In genomic region chr1:181016532-181017131, GRCm38 (mm10) we compare ENCODE assay signal across 8 mouse cellular contexts. TPM values are rescaled to one million over a fixed set of nuclear protein-coding genes. Genes with fewer than 3 reads are reported as not detected.
DNase-seq lines count a peak whose midpoint lies in the region; ATAC-seq and TF ChIP-seq lines count a peak whose summit lies in the region.

No protein-coding gene starts in this region.

- TF ChIP-seq CTCF in intestine, postnatal 0 days (IDR thresholded peaks at IDR 0.05; ENCODE audit: low read depth), result no peak
- no peak for TF ChIP-seq CTCF in small intestine, adult 2 months (IDR thresholded peaks at IDR 0.05; ENCODE audit: extremely low read depth, insufficient read length, insufficient replicate concordance, low read depth, low read length)

- ATAC-seq in granulocyte monocyte progenitor cell, adult 5-6 weeks (replicated peaks; ENCODE audit: poor library complexity, severe bottlenecking), result peak; percentile 66
- peak; percentile 32 for ATAC-seq in intestine, postnatal 0 days
- no peak for ATAC-seq in erythroid progenitor cell, adult 5-6 weeks (replicated peaks; ENCODE audit: low FRiP score, poor library complexity, severe bottlenecking)

- TF ChIP-seq POLR2A in small intestine, adult 2 months (IDR thresholded peaks at IDR 0.05; ENCODE audit: low read depth, low read length), result no peak

- H3K9me3 ChIP-seq in intestine, postnatal 0 days (ENCODE audit: control insufficient read depth), result no peaks in the 10 kb centered on the region
- H3K9me3 ChIP-seq in midbrain, embryonic 10.5 days (replicated peaks), result no peaks in the 10 kb centered on the region

- peak; percentile 90 to 94 for DNase-seq in adrenal gland, adult (ENCODE audit: inconsistent age in 2 of 2, low spot score in 1 of 2)
- peak; percentile 35 for DNase-seq in embryo, embryonic 9.5 days (ENCODE audit: extremely low spot score)
- DNase-seq in left cerebral cortex, postnatal 36 days (ENCODE audit: low spot score in 2 of 2), result peak; percentile 60 to 63
- peak; percentile 46 for DNase-seq in midbrain, embryonic 10.5 days (ENCODE audit: low spot score)

- H3K27me3 ChIP-seq in intestine, postnatal 0 days (replicated peaks; ENCODE audit: control insufficient read depth, insufficient read depth, low read length), result no peaks in the 10 kb centered on the region
- H3K27me3 ChIP-seq in midbrain, embryonic 10.5 days (ENCODE audit: low read depth, poor library complexity, severe bottlenecking), result peaks cover 40% of the 10 kb centered on the region
- no peaks in the 10 kb centered on the region for H3K27me3 ChIP-seq in small intestine, adult 2 months (ENCODE audit: control insufficient read depth, insufficient read depth, low read length)

- H3K4me2 ChIP-seq in intestine, postnatal 0 days (replicated peaks; ENCODE audit: low read depth), result peak overlapping the region; percentile 81

- no peaks in the 10 kb centered on the region for H3K36me3 ChIP-seq in intestine, postnatal 0 days (ENCODE audit: control insufficient read depth, insufficient read depth)
- no peaks in the 10 kb centered on the region for H3K36me3 ChIP-seq in midbrain, embryonic 10.5 days
- no peaks in the 10 kb centered on the region for H3K36me3 ChIP-seq in small intestine, adult 2 months (ENCODE audit: control insufficient read depth, insufficient read depth, low read length)

- peak overlapping the region; percentile 23; the same call in 1 of the 2 replicates for H3K9ac ChIP-seq in intestine, postnatal 0 days (ENCODE audit: low read depth, low read length)

- 0 out of 2 replicates have a peak, but pooled peaks cover 3% of the 10 kb centered on the region for H3K4me1 ChIP-seq in intestine, postnatal 0 days (replicated peaks; ENCODE audit: control insufficient read depth, insufficient read depth, low read length)
- peaks cover 23% of the 10 kb centered on the region for H3K4me1 ChIP-seq in midbrain, embryonic 10.5 days
- H3K4me1 ChIP-seq in small intestine, adult 2 months (ENCODE audit: control insufficient read depth, insufficient read depth, insufficient read length, low read length), result peaks cover 30% of the 10 kb centered on the region

- peak overlapping the region; percentile 43 for H3K4me3 ChIP-seq in intestine, postnatal 0 days (ENCODE audit: low read depth, low read length)
- peak overlapping the region; percentile 69 for H3K4me3 ChIP-seq in midbrain, embryonic 10.5 days
- peak overlapping the region; percentile 76 for H3K4me3 ChIP-seq in small intestine, adult 2 months (ENCODE audit: low read depth, low read length)

- 6% methylated on average over 21 of the region's 21 CpGs for WGBS in intestine, postnatal 0 days
- 9% methylated on average over 21 of the region's 21 CpGs for WGBS in midbrain, embryonic 10.5 days
- 3% methylated on average over 21 of the region's 21 CpGs for WGBS in small intestine, adult 2 months

- no peak overlapping the region for H3K27ac ChIP-seq in intestine, postnatal 0 days (ENCODE audit: low read depth, low read length)
- H3K27ac ChIP-seq in midbrain, embryonic 10.5 days (replicated peaks), result peak overlapping the region; percentile 53; the same call in 1 of the 2 replicates
- peak overlapping the region; percentile 86 for H3K27ac ChIP-seq in small intestine, adult 2 months (ENCODE audit: insufficient read depth, low read depth, low read length)

- intact Hi-C loops in left cerebral cortex, postnatal 36 days (cut with DNase I), result no loop called here

RNA-seq across cellular contexts. Expression of gene Ephx1, which starts 4.1 kb away (rescaled TPM):
- total RNA-seq in granulocyte monocyte progenitor cell, adult 5-6 weeks (2014; fragmentation: Nextera tagmentation), result not detected in 2 replicates
- total RNA-seq in granulocyte monocyte progenitor cell, adult 5-6 weeks (2017), result 0.13 and 2.1 TPM in 2 replicates
- 4.3 and 4.9 TPM in 2 replicates for polyA plus RNA-seq in intestine, postnatal 0 days (2015; fragmentation: Nextera tagmentation; extraction: Ambion mirVana)
- total RNA-seq in left cerebral cortex, postnatal 36 days (2021), result 10 to 100 TPM; 30.2 to 31.6 TPM
- polyA plus RNA-seq in midbrain, embryonic 10.5 days (2016; fragmentation: Nextera tagmentation; extraction: Ambion mirVana), result 0.86 and 0.94 TPM in 2 replicates
- polyA plus RNA-seq in small intestine, adult 2 months (2012; rRNA removed), result 10.0 and 10.6 TPM in 2 replicates
- 7.5 and 9.4 TPM in 2 replicates for total RNA-seq in erythroid progenitor cell, adult 5-6 weeks (2015; ENCODE audit: low replicate concordance)
- 2.7 and 3.9 TPM in 2 replicates for total RNA-seq in erythroid progenitor cell, adult 5-6 weeks (2017; ENCODE audit: low replicate concordance)

RNA-seq across cellular contexts. Expression of gene 9130409I23Rik, which starts 34.4 kb away (rescaled TPM):
- not detected in 2 replicates for total RNA-seq in granulocyte monocyte progenitor cell, adult 5-6 weeks (2014; fragmentation: Nextera tagmentation)
- not detected in 2 replicates for total RNA-seq in granulocyte monocyte progenitor cell, adult 5-6 weeks (2017)
- 0.09 TPM in 1 of 2 replicates, not detected in the other for polyA plus RNA-seq in intestine, postnatal 0 days (2015; fragmentation: Nextera tagmentation; extraction: Ambion mirVana)
- not detected for total RNA-seq in left cerebral cortex, postnatal 36 days (2021)
- polyA plus RNA-seq in midbrain, embryonic 10.5 days (2016; fragmentation: Nextera tagmentation; extraction: Ambion mirVana), result not detected in 2 replicates
- not detected in 2 replicates for polyA plus RNA-seq in small intestine, adult 2 months (2012; rRNA removed)
- total RNA-seq in erythroid progenitor cell, adult 5-6 weeks (2015; ENCODE audit: low replicate concordance), result not detected in 2 replicates
- not detected in 2 replicates for total RNA-seq in erythroid progenitor cell, adult 5-6 weeks (2017; ENCODE audit: low replicate concordance)

Comparison
In these comparisons a context has a peak if more than half of its experiments do, and no peak if none do; other contexts are left out.
1. DNase-seq: peak in every context shown above with its lines; median percentile 92 in adrenal gland, adult; 62 in left cerebral cortex, postnatal 36 days; 46 in midbrain, embryonic 10.5 days; 35 in embryo, embryonic 9.5 days.